Mouse (Mus musculus) neutrophil, adult 83 days (primary cell): ENCODE results near the gene D330020A13Rik. TPM values are rescaled to one million over a fixed set of nuclear protein-coding genes. Genes with fewer than 3 reads are reported as not detected.

Experiments used
- total RNA-seq, 2 experiments: library from RNA; stranded (reverse); gene quantifications; one replicate each; pipeline ENCODE4 v1.2.4; 2023

The D330020A13Rik gene
- not detected for total RNA-seq

DNA sequence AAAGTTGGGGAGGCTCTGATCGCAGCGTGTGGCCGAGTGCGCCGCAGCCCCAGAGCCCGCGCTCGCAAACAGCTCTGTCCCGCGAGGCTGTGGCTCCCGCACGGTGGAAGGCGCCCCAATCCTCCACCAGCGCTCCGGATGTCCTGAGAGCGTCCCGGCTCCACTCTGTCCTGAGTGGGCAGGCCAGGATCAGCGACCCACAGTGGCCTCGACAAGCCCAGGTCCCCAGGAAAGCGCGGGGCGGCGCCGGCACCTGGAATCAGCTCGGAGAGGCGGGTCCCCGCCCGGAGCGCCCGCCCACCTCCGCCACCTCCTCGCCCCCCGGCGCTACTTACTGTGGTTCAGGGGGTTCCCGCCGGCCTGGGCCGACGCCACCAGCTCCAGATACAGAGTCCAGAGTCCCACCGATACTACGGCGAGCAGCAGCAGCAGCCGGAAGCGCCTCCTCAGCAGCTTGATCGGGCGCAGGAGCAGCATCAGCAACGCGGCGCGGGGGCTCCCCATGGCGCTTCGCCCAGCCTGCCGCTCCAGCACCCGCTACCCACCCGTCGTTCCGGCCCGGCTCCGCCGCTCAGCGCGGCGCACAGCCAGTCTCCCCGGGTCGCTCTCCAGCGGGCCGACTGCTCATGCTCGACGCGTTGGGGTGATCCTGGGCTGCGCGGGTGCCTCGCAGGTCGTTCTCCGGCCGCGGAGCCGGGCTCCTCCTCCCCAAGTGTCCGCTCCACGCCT is at the start of gene D330020A13Rik, which contains the start of gene B4galnt3:
Gene D330020A13Rik (plus strand): TSS at position 309 of the 729 bp plus-strand sequence.
Gene B4galnt3 (minus strand): TSS at position 504 of the 729 bp plus-strand sequence.

Other genes starting within 250 kb of the D330020A13Rik start
- gene Ninj2, start 201.0 kb upstream of the D330020A13Rik start, total RNA-seq = not detected
- gene B4galnt3, start 195 bp downstream of the D330020A13Rik start, total RNA-seq = under 1 TPM; 0.09 to 0.22 TPM
- 10 to 100 TPM; 73.3 to 76.7 TPM for gene Kdm5a, start 69.8 kb downstream of the D330020A13Rik start, total RNA-seq
- 10 to 100 TPM; 10.6 to 13.5 TPM for gene Ccdc77, start 70.0 kb downstream of the D330020A13Rik start, total RNA-seq
- 100 to 1,000 TPM; 293 to 338 TPM for gene Il17ra, start 168.9 kb downstream of the D330020A13Rik start, total RNA-seq
- gene Tmem121b, start 199.4 kb downstream of the D330020A13Rik start, total RNA-seq = under 1 TPM in 1 of 2 experiments, not detected in 1; 0.07 TPM
- gene Hdhd5, start 237.0 kb downstream of the D330020A13Rik start, total RNA-seq = 1 to 10 TPM; 5.1 to 5.7 TPM